ENCODE assay signal across 24 mouse cellular contexts in the genomic region with DNA sequence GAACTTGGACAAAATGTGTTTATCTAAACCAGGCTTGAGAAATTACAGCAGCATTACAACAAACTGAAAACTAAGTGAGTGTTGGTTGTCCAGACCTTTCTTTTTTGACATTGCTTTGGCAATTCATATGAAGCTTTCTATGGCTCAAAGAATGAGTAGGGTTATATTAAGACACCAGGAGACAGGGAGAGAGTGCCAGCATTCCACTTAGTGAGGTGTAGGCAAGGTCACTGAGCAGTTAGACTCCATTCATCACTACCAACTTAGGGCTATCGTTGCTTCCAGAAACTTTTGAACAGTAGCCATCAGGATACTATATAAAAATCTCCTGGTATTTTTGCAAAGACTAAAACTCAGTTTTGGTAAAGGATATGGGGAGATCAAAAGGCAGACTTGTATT. TPM values are rescaled to one million over a fixed set of nuclear protein-coding genes. Genes with fewer than 3 reads are reported as not detected.
"Had no signal": no experiment of that assay in that cellular context is flagged by ENCODE, and none has a peak within 500 bp of the region (broad histone marks: within the 10 kb centered on the region; RNA-seq: fewer than 3 reads in every experiment).

No protein-coding gene starts in this region.

- H3K27ac ChIP-seq: heart, embryonic 13.5 days; heart, embryonic 15.5 days; hindbrain, embryonic 13.5 days; hindbrain, embryonic 15.5 days; hindbrain, postnatal 0 days; kidney, embryonic 15.5 days; kidney, postnatal 0 days; limb, embryonic 13.5 days; limb, embryonic 15.5 days; liver, embryonic 12.5 days; liver, embryonic 14.5 days had no signal

- DNase-seq: forebrain, postnatal 0 days; gastrocnemius, postnatal 14 days; gastrocnemius, postnatal 36 days; kidney, adult 11 months; kidney, adult 2 months; kidney, adult 9 months; kidney, postnatal 14 days; kidney, postnatal 36 days; layer of hippocampus, adult 9-11 months; layer of hippocampus, postnatal 36 days; left cerebral cortex, postnatal 4 days had no signal

- H3K27me3 ChIP-seq: heart, embryonic 15.5 days; hindbrain, embryonic 13.5 days; hindbrain, embryonic 15.5 days; kidney, embryonic 15.5 days; limb, embryonic 13.5 days; limb, embryonic 15.5 days had no signal

- H3K9me3 ChIP-seq: heart, embryonic 13.5 days; heart, embryonic 15.5 days; hindbrain, embryonic 13.5 days; hindbrain, embryonic 15.5 days; kidney, embryonic 15.5 days; limb, embryonic 13.5 days; limb, embryonic 15.5 days; liver, embryonic 12.5 days had no signal

- H3K36me3 ChIP-seq: heart, embryonic 15.5 days; hindbrain, embryonic 15.5 days had no signal

- H3K4me3 ChIP-seq: heart, embryonic 13.5 days; heart, embryonic 15.5 days; hindbrain, embryonic 13.5 days; hindbrain, embryonic 15.5 days; kidney, embryonic 15.5 days; limb, embryonic 13.5 days; limb, embryonic 15.5 days; liver, embryonic 12.5 days had no signal

- H3K4me2 ChIP-seq: heart, embryonic 13.5 days; heart, embryonic 15.5 days; hindbrain, embryonic 13.5 days; hindbrain, embryonic 15.5 days; kidney, embryonic 15.5 days; limb, embryonic 13.5 days; limb, embryonic 15.5 days; liver, embryonic 12.5 days had no signal

- H3K9ac ChIP-seq: forebrain, postnatal 0 days; heart, embryonic 13.5 days; heart, embryonic 15.5 days; hindbrain, embryonic 13.5 days; hindbrain, embryonic 15.5 days; kidney, embryonic 15.5 days; limb, embryonic 13.5 days; limb, embryonic 15.5 days; liver, embryonic 12.5 days; liver, embryonic 14.5 days had no signal

- ATAC-seq: forebrain, postnatal 0 days; hindbrain, postnatal 0 days; intestine, embryonic 16.5 days; liver, embryonic 12.5 days had no signal

RNA-seq across cellular contexts. Expression of a gene that starts 30.5 kb away (rescaled TPM):
- total RNA-seq: liver, adult 2 months had no signal
- polyA plus RNA-seq: liver, adult 2 months had no signal
